Comparison of ENCODE assay signal across 8 mouse cellular contexts in genomic region chr6:101261513-101261912, GRCm38 (mm10).
DNase-seq lines count a peak whose midpoint lies in the region.

No protein-coding gene starts in this region.

- DNase-seq in gastrocnemius, postnatal 10 days = peak; percentile 33
- DNase-seq in gastrocnemius, postnatal 36 days = no peak
- DNase-seq in ovary, postnatal 14 days (ENCODE audit: low spot score) = peak; percentile 43
- DNase-seq in ovary, adult 18-20 months (ENCODE audit: low spot score) = no peak
- DNase-seq in cerebellum, postnatal 10 days = peak; percentile 80 to 88
- DNase-seq in layer of hippocampus, adult 9-11 months = peak; percentile 16
- DNase-seq in retina, embryonic 14.5 days (ENCODE audit: low spot score) = peak; percentile 87
- DNase-seq in urinary bladder, postnatal 4 days (ENCODE audit: low spot score in 2 of 2) = no peak

- intact Hi-C loops in gastrocnemius, postnatal 36 days (cut with DNase I) = loop anchor here (2.0 to 10.0 kb wide), 3 partner anchors 353 to 587 kb away; partner anchors contain the start of gene Shq1

Comparison
In these comparisons a context has a peak if more than half of its experiments do, and no peak if none do; other contexts are left out.
1. DNase-seq: peak in gastrocnemius, postnatal 10 days (single experiment), ovary, postnatal 14 days (single experiment), cerebellum, postnatal 10 days (2 of 2), layer of hippocampus, adult 9-11 months (single experiment) and retina, embryonic 14.5 days (single experiment); none in gastrocnemius, postnatal 36 days (0 of 2), ovary, adult 18-20 months (single experiment) and urinary bladder, postnatal 4 days (0 of 2).